14 mouse cellular contexts compared by ENCODE assay signal in the genomic region with DNA sequence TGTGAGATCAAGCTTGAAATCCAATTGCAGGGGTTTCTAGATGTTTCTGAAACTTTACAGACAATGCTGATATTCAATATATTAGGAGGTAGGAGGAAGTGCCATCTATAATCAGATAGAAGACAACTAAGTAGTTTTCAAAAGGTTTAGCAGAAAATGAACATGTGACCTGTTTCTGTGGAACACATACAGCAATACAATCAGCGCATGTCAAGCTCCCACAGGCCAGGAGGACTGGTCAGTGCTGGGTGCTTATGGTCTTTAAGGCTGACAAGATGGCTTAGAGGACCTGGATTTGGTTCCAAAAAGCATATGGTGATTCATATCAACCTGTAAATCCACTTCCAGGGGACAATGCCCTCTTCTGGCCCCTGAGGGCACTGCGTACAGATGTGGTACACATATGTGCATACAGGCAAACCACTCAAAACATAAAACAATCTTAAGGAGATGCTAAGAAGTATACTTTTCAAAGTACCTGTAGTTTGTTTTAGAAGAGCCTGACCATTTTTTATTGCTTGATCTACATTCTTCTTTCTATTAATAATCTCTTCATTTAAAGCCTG. TPM values are rescaled to one million over a fixed set of nuclear protein-coding genes. Genes with fewer than 3 reads are reported as not detected.
DNase-seq lines count a peak whose midpoint lies in the region; ATAC-seq and TF ChIP-seq lines count a peak whose summit lies in the region.
"Had no signal": no experiment of that assay in that cellular context is flagged by ENCODE, and none has a peak within 500 bp of the region (broad histone marks: within the 10 kb centered on the region; RNA-seq: fewer than 3 reads in every experiment).

No protein-coding gene starts in this region.

- no peak for DNase-seq in midbrain, postnatal 0 days (ENCODE audit: low spot score)
- DNase-seq in ES-CJ7 (ENCODE audit: low read depth, low spot score) = peak; percentile 19
- DNase-seq in induced T-regulatory cell, adult 2 months (ENCODE audit: low read depth) = peak; percentile 28
- no peak for DNase-seq in natural killer cell, adult 2 months (ENCODE audit: low spot score in 2 of 2)
- no peak for DNase-seq in cerebellum, adult 11 months
- DNase-seq: gastrocnemius, postnatal 10 days; heart, postnatal 14 days; lung, adult 2 months; right cerebral cortex, postnatal 4 days had no signal

- no peaks in the 10 kb centered on the region for H3K9me3 ChIP-seq in intestine, postnatal 0 days (ENCODE audit: control insufficient read depth)
- no peaks in the 10 kb centered on the region for H3K9me3 ChIP-seq in intestine, embryonic 16.5 days (ENCODE audit: control insufficient read depth, low read length)
- no peaks in the 10 kb centered on the region for H3K9me3 ChIP-seq in midbrain, postnatal 0 days (ENCODE audit: low read length)
- no peaks in the 10 kb centered on the region for H3K9me3 ChIP-seq in midbrain, embryonic 15.5 days
- H3K9me3 ChIP-seq: kidney, embryonic 15.5 days; midbrain, embryonic 13.5 days had no signal

- ATAC-seq in intestine, postnatal 0 days = no peak
- no peak for ATAC-seq in intestine, embryonic 16.5 days
- no peak for ATAC-seq in midbrain, postnatal 0 days (ENCODE audit: low FRiP score)
- ATAC-seq in midbrain, embryonic 15.5 days (replicated peaks) = no peak
- ATAC-seq: midbrain, embryonic 13.5 days had no signal

- WGBS in intestine, postnatal 0 days = 98% methylated on average over 2 of the region's 2 CpGs
- 98% methylated on average over 2 of the region's 2 CpGs for WGBS in intestine, embryonic 16.5 days
- WGBS in midbrain, postnatal 0 days = 97% methylated on average over 2 of the region's 2 CpGs
- WGBS in midbrain, embryonic 15.5 days = 98% methylated on average over 2 of the region's 2 CpGs

- no peaks in the 10 kb centered on the region for H3K27me3 ChIP-seq in intestine, postnatal 0 days (replicated peaks; ENCODE audit: control insufficient read depth, insufficient read depth, low read length)
- H3K27me3 ChIP-seq in intestine, embryonic 16.5 days (replicated peaks; ENCODE audit: control insufficient read depth, insufficient read depth, low read length) = no peaks in the 10 kb centered on the region
- H3K27me3 ChIP-seq in midbrain, postnatal 0 days (ENCODE audit: insufficient read depth, low read length) = no peaks in the 10 kb centered on the region
- H3K27me3 ChIP-seq in midbrain, embryonic 15.5 days (replicated peaks) = no peaks in the 10 kb centered on the region
- H3K27me3 ChIP-seq: kidney, embryonic 15.5 days; midbrain, embryonic 13.5 days had no signal

- H3K27ac ChIP-seq in intestine, postnatal 0 days (ENCODE audit: low read depth, low read length) = no peak overlapping the region
- no peak overlapping the region for H3K27ac ChIP-seq in intestine, embryonic 16.5 days (ENCODE audit: low read length)
- no peak overlapping the region for H3K27ac ChIP-seq in midbrain, postnatal 0 days (ENCODE audit: low read depth, low read length)
- H3K27ac ChIP-seq in midbrain, embryonic 15.5 days = no peak overlapping the region
- H3K27ac ChIP-seq: kidney, embryonic 15.5 days had no signal

- no peaks in the 10 kb centered on the region for H3K4me1 ChIP-seq in intestine, postnatal 0 days (replicated peaks; ENCODE audit: control insufficient read depth, insufficient read depth, low read length)
- no peaks in the 10 kb centered on the region for H3K4me1 ChIP-seq in intestine, embryonic 16.5 days (ENCODE audit: control insufficient read depth, insufficient read depth, low read length)
- H3K4me1 ChIP-seq in midbrain, postnatal 0 days (ENCODE audit: insufficient read depth, low read length) = no peaks in the 10 kb centered on the region
- H3K4me1 ChIP-seq in midbrain, embryonic 15.5 days = no peaks in the 10 kb centered on the region
- H3K4me1 ChIP-seq: kidney, embryonic 15.5 days; midbrain, embryonic 13.5 days had no signal

- TF ChIP-seq CTCF in intestine, postnatal 0 days (IDR thresholded peaks at IDR 0.05; ENCODE audit: low read depth) = peak; percentile 42
- peak; percentile 38; the same call in 1 of the 2 replicates for TF ChIP-seq CTCF in midbrain, postnatal 0 days (IDR thresholded peaks at IDR 0.05)

- no peak overlapping the region for H3K4me3 ChIP-seq in intestine, postnatal 0 days (ENCODE audit: low read depth, low read length)
- no peak overlapping the region for H3K4me3 ChIP-seq in intestine, embryonic 16.5 days (ENCODE audit: low read length)
- H3K4me3 ChIP-seq in midbrain, postnatal 0 days (ENCODE audit: low read depth, low read length) = no peak overlapping the region
- no peak overlapping the region for H3K4me3 ChIP-seq in midbrain, embryonic 15.5 days
- H3K4me3 ChIP-seq: kidney, embryonic 15.5 days; midbrain, embryonic 13.5 days had no signal

- no peak overlapping the region for H3K9ac ChIP-seq in intestine, postnatal 0 days (ENCODE audit: low read depth, low read length)
- H3K9ac ChIP-seq in intestine, embryonic 16.5 days (ENCODE audit: low read depth, low read length) = no peak overlapping the region
- no peak overlapping the region for H3K9ac ChIP-seq in midbrain, postnatal 0 days (replicated peaks; ENCODE audit: low read length, poor library complexity, severe bottlenecking)
- H3K9ac ChIP-seq in midbrain, embryonic 15.5 days = no peak overlapping the region
- H3K9ac ChIP-seq: kidney, embryonic 15.5 days; midbrain, embryonic 13.5 days had no signal

- H3K4me2 ChIP-seq in intestine, postnatal 0 days (replicated peaks; ENCODE audit: low read depth) = no peak overlapping the region
- H3K4me2 ChIP-seq in intestine, embryonic 16.5 days (ENCODE audit: low read depth, low read length) = no peak overlapping the region
- no peak overlapping the region for H3K4me2 ChIP-seq in midbrain, postnatal 0 days (ENCODE audit: low read depth, low read length, poor library complexity, severe bottlenecking)
- H3K4me2 ChIP-seq in midbrain, embryonic 15.5 days = no peak overlapping the region
- H3K4me2 ChIP-seq: kidney, embryonic 15.5 days; midbrain, embryonic 13.5 days had no signal

- H3K36me3 ChIP-seq in intestine, postnatal 0 days (ENCODE audit: control insufficient read depth, insufficient read depth) = peaks cover 66% of the 10 kb centered on the region
- peaks cover 13% of the 10 kb centered on the region for H3K36me3 ChIP-seq in intestine, embryonic 16.5 days (ENCODE audit: control insufficient read depth, insufficient read depth, low read length)
- H3K36me3 ChIP-seq in midbrain, postnatal 0 days (ENCODE audit: insufficient read depth, low read length) = peaks cover 44% of the 10 kb centered on the region
- H3K36me3 ChIP-seq in midbrain, embryonic 15.5 days (replicated peaks) = peaks cover 51% of the 10 kb centered on the region

RNA-seq across cellular contexts. Expression of a gene that starts 52.5 kb away (rescaled TPM):
- polyA plus RNA-seq in intestine, postnatal 0 days (2015; fragmentation: Nextera tagmentation; extraction: Ambion mirVana) = 7.3 and 8.1 TPM in 2 replicates
- 0.64 and 1.1 TPM in 2 replicates for polyA plus RNA-seq in intestine, embryonic 16.5 days (2015; fragmentation: Nextera tagmentation; extraction: Ambion mirVana)
- total RNA-seq in midbrain, postnatal 0 days (2014; rRNA removed) = 0.09 and 0.44 TPM in 2 replicates
- 0.23 and 0.58 TPM in 2 replicates for polyA plus RNA-seq in midbrain, postnatal 0 days (2015; fragmentation: Nextera tagmentation; extraction: Ambion mirVana)
- polyA plus RNA-seq in midbrain, embryonic 15.5 days (2015; fragmentation: Nextera tagmentation; extraction: Ambion mirVana) = 0.46 TPM in 1 of 2 replicates, not detected in the other

Comparison
In these comparisons a context has a peak if more than half of its experiments do, and no peak if none do; other contexts are left out.
1. DNase-seq: peak in ES-CJ7 (single experiment) and induced T-regulatory cell, adult 2 months (single experiment); none in midbrain, postnatal 0 days (single experiment), natural killer cell, adult 2 months (0 of 2) and cerebellum, adult 11 months (single experiment).